Mouse (Mus musculus): ENCODE data around the gene Dph6. TPM values are rescaled to one million over a fixed set of nuclear protein-coding genes. Genes with fewer than 3 reads are reported as not detected.

Gene Dph6
- polyA plus RNA-seq (2015; fragmentation: Nextera tagmentation; extraction: Ambion mirVana) = 23.0 TPM in 2 replicates

DNA sequence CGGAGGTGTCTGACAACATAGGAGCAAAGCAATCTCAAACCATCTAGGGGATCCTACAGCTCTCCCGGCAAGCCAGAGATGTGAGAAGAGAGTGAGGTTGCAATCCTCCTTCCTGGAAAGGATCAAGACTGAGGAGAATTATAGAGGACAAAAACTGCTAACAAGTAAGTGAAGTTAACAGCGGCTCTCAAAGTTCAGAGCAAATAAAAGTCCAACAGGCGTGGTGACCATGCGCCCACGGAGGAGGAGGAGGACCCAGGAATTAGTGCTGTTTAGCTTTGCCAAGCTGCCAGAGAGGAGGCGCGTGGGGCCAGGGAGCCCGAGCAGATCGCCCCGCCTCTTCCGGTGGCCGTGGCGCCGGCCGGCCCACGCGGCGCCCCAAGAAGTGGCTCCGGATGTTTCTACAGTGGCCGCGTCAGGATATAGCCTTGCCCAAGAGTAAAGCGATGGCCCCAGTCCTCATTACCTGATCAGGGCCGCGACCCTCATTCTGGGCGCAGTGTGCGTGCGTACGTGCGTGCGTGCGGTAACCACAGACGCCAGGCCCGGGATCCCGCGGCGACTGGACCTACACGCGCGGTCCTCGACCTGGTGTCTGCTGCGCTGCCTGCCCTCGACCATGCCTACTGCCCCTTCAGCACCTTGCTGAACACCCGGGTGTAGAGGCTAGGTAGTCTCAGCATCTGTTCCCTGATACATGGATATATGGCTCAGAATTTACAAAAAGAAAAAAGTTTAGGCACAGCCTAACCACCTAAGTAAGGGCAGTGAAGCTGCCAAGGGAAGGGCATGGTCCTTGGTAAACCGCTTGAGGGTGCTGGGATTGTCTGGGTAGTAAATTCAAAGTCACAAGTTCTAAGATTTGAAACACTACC, at the start of gene Dph6:
Gene Dph6 (minus strand): TSS at position 600 of the 875 bp plus-strand sequence.
- WGBS = under 1% methylated on average over 45 of the region's 45 CpGs
- Histone ChIP-seq H3K4me3 (replicated peaks; ENCODE audit: low read length) (peak within 1 kb of the TSS; percentile 69), H3K27me3 (ENCODE audit: control insufficient read depth, insufficient read depth, low read length) (no peaks in the 10 kb centered on the region), H3K36me3 (ENCODE audit: control insufficient read depth, insufficient read depth, low read length) (no peaks in the 10 kb centered on the region), H3K9me3 (replicated peaks; ENCODE audit: control insufficient read depth, low read length) (no peaks in the 10 kb centered on the region), H3K4me2 (ENCODE audit: low read depth, low read length) (peak within 1 kb of the TSS; percentile 71), H3K27ac (ENCODE audit: low read length) (peak within 1 kb of the TSS; percentile 91), H3K4me1 (ENCODE audit: control insufficient read depth, insufficient read depth, low read length) (peaks cover 3% of the 10 kb centered on the region; the same call in 1 of the 2 replicates), H3K9ac (ENCODE audit: low read length) (peak within 1 kb of the TSS; percentile 85)
- peak; percentile 97 for ATAC-seq (ENCODE audit: insufficient read depth, low FRiP score)

DNA sequence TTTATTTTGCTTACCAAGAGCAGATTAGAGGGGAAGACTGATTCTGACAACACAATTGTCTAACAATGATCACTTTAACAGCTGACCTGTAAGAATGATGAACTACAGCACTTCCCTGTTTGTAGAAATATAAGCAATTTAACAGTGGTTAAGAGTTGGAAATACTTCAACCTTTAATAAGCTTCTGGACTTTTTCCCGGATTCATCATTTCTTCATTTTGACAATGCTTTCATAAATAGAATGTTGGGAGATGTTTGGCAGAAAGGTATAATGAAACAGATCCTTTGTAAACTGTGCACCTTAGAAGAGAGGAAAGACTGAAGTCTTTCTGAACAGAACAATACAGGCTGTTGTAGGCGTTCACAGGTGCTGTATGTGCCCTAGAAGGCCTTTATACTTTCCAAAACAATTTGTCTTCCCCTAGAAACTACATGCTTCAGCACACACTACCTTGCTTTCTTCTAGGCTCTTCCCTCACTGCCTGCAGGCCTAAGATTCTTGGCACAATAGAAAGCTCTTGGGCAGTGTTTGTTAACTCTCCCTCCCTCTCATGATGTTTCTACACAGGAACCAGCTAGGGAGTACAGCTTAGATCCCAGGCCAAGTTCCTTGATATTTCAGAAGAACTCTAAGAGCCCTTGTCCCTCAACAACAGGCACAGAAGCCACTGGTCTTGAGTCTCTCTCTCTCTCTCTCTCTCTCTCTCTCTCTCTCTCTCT, 46.4 kb upstream of the Dph6 start:
- H3K9ac ChIP-seq (ENCODE audit: low read length) = no peak overlapping the region
- WGBS = 48% methylated on average over 2 of the region's 2 CpGs
- H3K27ac ChIP-seq (ENCODE audit: low read length) = no peak overlapping the region
- no peak overlapping the region for H3K4me2 ChIP-seq (ENCODE audit: low read depth, low read length)
- no peak for ATAC-seq (ENCODE audit: insufficient read depth, low FRiP score)
- H3K4me3 ChIP-seq (replicated peaks; ENCODE audit: low read length) = no peak overlapping the region
- H3K27me3 ChIP-seq (ENCODE audit: control insufficient read depth, insufficient read depth, low read length) = no peaks in the 10 kb centered on the region
- H3K4me1 ChIP-seq (ENCODE audit: control insufficient read depth, insufficient read depth, low read length) = no peaks in the 10 kb centered on the region
- H3K9me3 ChIP-seq (replicated peaks; ENCODE audit: control insufficient read depth, low read length) = no peaks in the 10 kb centered on the region
- no peaks in the 10 kb centered on the region for H3K36me3 ChIP-seq (ENCODE audit: control insufficient read depth, insufficient read depth, low read length)

DNA sequence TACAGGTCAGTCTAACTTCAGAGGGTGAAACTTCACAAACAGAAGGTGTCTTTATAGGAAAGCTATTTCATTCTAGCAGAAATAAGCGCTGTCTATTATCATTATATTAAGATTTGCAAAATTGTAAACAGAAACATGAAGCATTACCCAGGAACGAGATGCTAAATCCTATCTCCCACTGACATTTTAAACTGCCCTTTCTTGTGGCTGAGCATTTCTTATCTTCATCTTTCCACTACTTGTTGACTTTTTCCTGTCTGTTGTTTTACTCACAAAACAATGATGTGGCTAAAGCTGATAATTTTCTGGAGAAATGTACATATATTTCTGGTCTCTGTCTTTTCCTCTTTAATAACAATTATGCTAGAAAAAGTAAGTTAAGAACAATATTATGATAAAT, 36.8 kb upstream of the Dph6 start:
- H3K4me1 ChIP-seq (ENCODE audit: control insufficient read depth, insufficient read depth, low read length) = no peaks in the 10 kb centered on the region
- H3K27me3 ChIP-seq (ENCODE audit: control insufficient read depth, insufficient read depth, low read length) = no peaks in the 10 kb centered on the region
- no peak overlapping the region for H3K4me2 ChIP-seq (ENCODE audit: low read depth, low read length)
- H3K36me3 ChIP-seq (ENCODE audit: control insufficient read depth, insufficient read depth, low read length) = no peaks in the 10 kb centered on the region
- H3K9ac ChIP-seq (ENCODE audit: low read length) = no peak overlapping the region
- H3K27ac ChIP-seq (ENCODE audit: low read length) = no peak overlapping the region
- H3K9me3 ChIP-seq (replicated peaks; ENCODE audit: control insufficient read depth, low read length) = no peaks in the 10 kb centered on the region
- H3K4me3 ChIP-seq (replicated peaks; ENCODE audit: low read length) = no peak overlapping the region
- ATAC-seq (ENCODE audit: insufficient read depth, low FRiP score) = no peak
- WGBS = 58% methylated on average over 2 of the region's 2 CpGs

DNA sequence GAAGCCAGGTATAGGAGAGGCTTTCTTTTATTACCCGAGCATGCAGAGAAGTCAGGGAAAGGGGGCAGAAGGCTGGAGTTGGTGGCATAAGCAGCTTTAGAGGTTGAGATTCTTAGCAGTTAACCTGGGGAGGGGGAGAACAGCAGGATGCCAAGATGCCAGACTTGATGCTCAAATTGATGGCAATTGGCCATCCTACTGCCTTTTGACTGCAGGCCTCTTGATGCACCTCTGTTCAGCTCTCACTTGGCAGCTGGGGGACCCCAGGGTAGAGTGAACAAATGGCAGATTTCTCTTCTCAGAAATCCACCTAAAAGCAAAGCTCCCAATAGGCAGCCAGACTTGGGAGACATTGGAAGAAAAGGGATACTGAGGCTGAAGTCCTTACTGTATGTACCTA, 32.7 kb upstream of the Dph6 start:
- no peaks in the 10 kb centered on the region for H3K9me3 ChIP-seq (replicated peaks; ENCODE audit: control insufficient read depth, low read length)
- no peak for ATAC-seq (ENCODE audit: insufficient read depth, low FRiP score)
- no peaks in the 10 kb centered on the region; the same call in 1 of the 2 replicates for H3K4me1 ChIP-seq (ENCODE audit: control insufficient read depth, insufficient read depth, low read length)
- no peak overlapping the region for H3K9ac ChIP-seq (ENCODE audit: low read length)
- no peak overlapping the region for H3K4me3 ChIP-seq (replicated peaks; ENCODE audit: low read length)
- 70% methylated on average over 1 of the region's 1 CpGs for WGBS
- H3K27ac ChIP-seq (ENCODE audit: low read length) = no peak overlapping the region
- H3K36me3 ChIP-seq (ENCODE audit: control insufficient read depth, insufficient read depth, low read length) = no peaks in the 10 kb centered on the region
- H3K27me3 ChIP-seq (ENCODE audit: control insufficient read depth, insufficient read depth, low read length) = no peaks in the 10 kb centered on the region
- H3K4me2 ChIP-seq (ENCODE audit: low read depth, low read length) = no peak overlapping the region

DNA sequence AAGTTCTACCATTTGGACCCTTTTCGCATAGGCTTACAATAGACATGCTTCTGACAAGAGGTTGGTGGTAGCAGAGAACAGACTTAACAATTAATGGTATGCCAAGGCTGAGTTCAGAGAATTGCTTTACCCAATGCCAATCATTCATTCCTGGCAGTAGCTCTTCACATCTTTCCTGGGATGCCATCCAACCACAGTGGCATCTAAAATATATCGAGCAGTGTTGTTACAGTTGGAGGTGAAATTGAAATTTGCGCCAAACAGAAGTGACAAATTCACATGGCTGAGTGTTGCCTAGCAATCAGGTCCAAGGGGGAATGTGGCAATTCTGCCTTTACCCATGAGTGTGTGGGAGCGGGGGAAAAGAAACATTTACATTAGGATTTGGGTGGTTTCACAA, 32.3 kb upstream of the Dph6 start:
- H3K36me3 ChIP-seq (ENCODE audit: control insufficient read depth, insufficient read depth, low read length) = no peaks in the 10 kb centered on the region
- 74% methylated on average over 4 of the region's 4 CpGs for WGBS
- H3K4me2 ChIP-seq (ENCODE audit: low read depth, low read length) = no peak overlapping the region
- ATAC-seq (ENCODE audit: insufficient read depth, low FRiP score) = no peak
- H3K4me1 ChIP-seq (ENCODE audit: control insufficient read depth, insufficient read depth, low read length) = no peaks in the 10 kb centered on the region; the same call in 1 of the 2 replicates
- H3K9me3 ChIP-seq (replicated peaks; ENCODE audit: control insufficient read depth, low read length) = no peaks in the 10 kb centered on the region
- no peak overlapping the region for H3K27ac ChIP-seq (ENCODE audit: low read length)
- no peaks in the 10 kb centered on the region for H3K27me3 ChIP-seq (ENCODE audit: control insufficient read depth, insufficient read depth, low read length)
- no peak overlapping the region for H3K4me3 ChIP-seq (replicated peaks; ENCODE audit: low read length)
- H3K9ac ChIP-seq (ENCODE audit: low read length) = no peak overlapping the region

DNA sequence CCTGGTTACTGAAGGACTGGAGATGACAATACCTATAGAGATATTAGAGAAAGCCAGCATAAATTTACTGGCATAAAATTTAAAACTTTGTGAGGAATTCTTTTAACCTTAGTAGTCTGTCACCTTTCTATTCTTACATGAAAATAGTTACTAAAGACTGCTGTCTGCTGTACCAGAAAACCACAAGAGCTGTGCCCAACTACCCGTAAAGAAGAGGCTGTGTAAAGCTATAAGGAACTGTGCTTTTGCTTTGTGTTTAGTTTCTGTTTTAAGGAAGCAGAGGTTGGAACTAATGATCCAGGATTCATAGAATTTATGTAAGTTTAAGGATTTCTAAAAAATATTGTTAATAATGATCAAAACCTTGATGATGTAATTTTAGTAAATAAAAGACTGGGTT, 19.1 kb upstream of the Dph6 start:
- Histone ChIP-seq H3K4me1 (ENCODE audit: control insufficient read depth, insufficient read depth, low read length) (no peaks in the 10 kb centered on the region), H3K4me2 (ENCODE audit: low read depth, low read length) (no peak overlapping the region), H3K4me3 (replicated peaks; ENCODE audit: low read length) (no peak overlapping the region), H3K27ac (ENCODE audit: low read length) (no peak overlapping the region), H3K27me3 (ENCODE audit: control insufficient read depth, insufficient read depth, low read length) (no peaks in the 10 kb centered on the region), H3K36me3 (ENCODE audit: control insufficient read depth, insufficient read depth, low read length) (no peaks in the 10 kb centered on the region), H3K9me3 (replicated peaks; ENCODE audit: control insufficient read depth, low read length) (no peaks in the 10 kb centered on the region), H3K9ac (ENCODE audit: low read length) (no peak overlapping the region)
- no peak for ATAC-seq (ENCODE audit: insufficient read depth, low FRiP score)
- WGBS = 82% methylated on average over 1 of the region's 1 CpGs

DNA sequence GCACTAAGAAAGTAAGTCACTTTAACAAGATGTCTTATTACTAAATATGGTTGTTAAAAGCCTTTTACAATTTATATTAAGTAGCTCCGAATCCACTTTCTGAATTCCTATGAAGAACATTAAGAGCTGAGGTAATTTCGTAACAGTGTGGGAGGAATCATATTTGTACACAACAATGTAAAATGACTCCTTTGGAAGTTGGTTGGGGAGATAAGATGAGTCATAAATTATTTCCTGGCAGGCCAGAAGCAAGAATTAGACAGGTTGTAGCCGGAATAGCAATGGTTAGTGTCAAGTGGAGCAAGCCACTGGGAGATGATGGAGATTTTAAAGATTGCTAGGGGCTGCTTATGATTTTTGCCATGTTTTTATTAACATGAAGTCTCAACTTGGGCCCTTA, 16.2 kb upstream of the Dph6 start:
- Histone ChIP-seq H3K9me3 (replicated peaks; ENCODE audit: control insufficient read depth, low read length) (no peaks in the 10 kb centered on the region), H3K27ac (ENCODE audit: low read length) (no peak overlapping the region), H3K27me3 (ENCODE audit: control insufficient read depth, insufficient read depth, low read length) (no peaks in the 10 kb centered on the region), H3K4me1 (ENCODE audit: control insufficient read depth, insufficient read depth, low read length) (no peaks in the 10 kb centered on the region), H3K9ac (ENCODE audit: low read length) (no peak overlapping the region), H3K36me3 (ENCODE audit: control insufficient read depth, insufficient read depth, low read length) (no peaks in the 10 kb centered on the region), H3K4me2 (ENCODE audit: low read depth, low read length) (no peak overlapping the region), H3K4me3 (replicated peaks; ENCODE audit: low read length) (no peak overlapping the region)
- ATAC-seq (ENCODE audit: insufficient read depth, low FRiP score) = no peak
- WGBS = 49% methylated on average over 3 of the region's 3 CpGs

DNA sequence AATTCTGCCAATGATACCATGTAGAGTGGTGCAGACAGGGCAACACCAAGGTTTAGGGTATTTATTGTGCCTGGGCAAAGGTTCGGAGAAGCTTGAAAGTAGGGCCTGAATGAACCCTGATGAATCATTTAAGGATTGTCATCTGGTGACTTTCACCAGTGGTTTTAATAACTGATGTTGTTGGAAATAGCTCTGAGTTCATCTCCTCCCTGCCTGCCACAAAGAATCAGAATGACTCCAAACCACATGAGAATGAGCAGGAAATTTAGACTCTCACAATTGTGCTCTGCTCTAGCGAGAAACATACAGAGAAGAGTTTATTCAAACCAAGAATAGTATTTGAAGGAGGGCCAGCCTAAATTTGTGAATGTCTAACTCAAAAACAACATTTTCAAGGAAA, 4.2 kb upstream of the Dph6 start:
- no peaks in the 10 kb centered on the region for H3K27me3 ChIP-seq (ENCODE audit: control insufficient read depth, insufficient read depth, low read length)
- no peak overlapping the region for H3K4me2 ChIP-seq (ENCODE audit: low read depth, low read length)
- no peaks in the 10 kb centered on the region for H3K36me3 ChIP-seq (ENCODE audit: control insufficient read depth, insufficient read depth, low read length)
- no peaks in the 10 kb centered on the region for H3K9me3 ChIP-seq (replicated peaks; ENCODE audit: control insufficient read depth, low read length)
- 78% methylated on average over 2 of the region's 2 CpGs for WGBS
- no peak overlapping the region for H3K9ac ChIP-seq (ENCODE audit: low read length)
- no peak for ATAC-seq (ENCODE audit: insufficient read depth, low FRiP score)
- no peak overlapping the region for H3K4me3 ChIP-seq (replicated peaks; ENCODE audit: low read length)
- no peak overlapping the region for H3K27ac ChIP-seq (ENCODE audit: low read length)
- no peaks in the 10 kb centered on the region; the same call in 1 of the 2 replicates for H3K4me1 ChIP-seq (ENCODE audit: control insufficient read depth, insufficient read depth, low read length)

DNA sequence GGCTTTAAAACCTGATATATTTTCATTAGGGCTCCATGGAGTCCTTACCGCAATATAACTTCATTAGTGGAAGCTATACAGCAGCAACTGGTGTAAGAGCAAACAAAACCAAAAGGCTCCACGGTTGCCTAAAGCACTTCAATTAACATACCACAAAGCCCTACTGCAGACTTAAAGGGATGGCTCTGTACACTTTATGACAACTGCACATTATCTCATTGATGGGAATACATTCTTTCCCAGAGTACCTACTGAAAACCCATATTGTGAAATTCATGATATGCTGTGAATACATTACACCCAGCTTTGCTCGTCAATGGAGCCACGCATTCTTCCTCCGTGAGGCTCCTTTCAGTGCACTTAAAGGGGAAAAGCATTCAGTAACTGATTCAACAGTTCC, 8.5 kb downstream of the Dph6 start:
- H3K4me2 ChIP-seq (ENCODE audit: low read depth, low read length) = no peak overlapping the region
- WGBS = 84% methylated on average over 5 of the region's 5 CpGs
- no peak overlapping the region for H3K4me3 ChIP-seq (replicated peaks; ENCODE audit: low read length)
- H3K4me1 ChIP-seq (ENCODE audit: control insufficient read depth, insufficient read depth, low read length) = no peaks in the 10 kb centered on the region
- ATAC-seq (ENCODE audit: insufficient read depth, low FRiP score) = no peak
- H3K27ac ChIP-seq (ENCODE audit: low read length) = no peak overlapping the region
- H3K9me3 ChIP-seq (replicated peaks; ENCODE audit: control insufficient read depth, low read length) = no peaks in the 10 kb centered on the region
- no peaks in the 10 kb centered on the region for H3K27me3 ChIP-seq (ENCODE audit: control insufficient read depth, insufficient read depth, low read length)
- H3K36me3 ChIP-seq (ENCODE audit: control insufficient read depth, insufficient read depth, low read length) = no peaks in the 10 kb centered on the region
- H3K9ac ChIP-seq (ENCODE audit: low read length) = no peak overlapping the region

Measured in stomach, embryonic 16.5 days (tissue).